Comparison of ENCODE assay signal across 31 mouse cellular contexts in genomic region chr6:145740011-145740410, GRCm38 (mm10).
"Had no signal": no experiment of that assay in that cellular context is flagged by ENCODE, and none has a peak within 500 bp of the region (broad histone marks: within the 10 kb centered on the region; RNA-seq: fewer than 3 reads in every experiment).

No protein-coding gene starts in this region.

- H3K9me3 ChIP-seq: limb, embryonic 10.5 days; limb, embryonic 12.5 days; limb, embryonic 15.5 days; liver, embryonic 13.5 days; liver, embryonic 15.5 days; lung, embryonic 15.5 days; midbrain, embryonic 10.5 days; midbrain, embryonic 12.5 days; midbrain, embryonic 13.5 days; midbrain, embryonic 15.5 days; neural tube, embryonic 12.5 days had no signal

- ATAC-seq: liver, postnatal 0 days; midbrain, embryonic 13.5 days; midbrain, embryonic 15.5 days; midbrain, embryonic 16.5 days had no signal

- H3K4me2 ChIP-seq: limb, embryonic 12.5 days; limb, embryonic 13.5 days; limb, embryonic 15.5 days; liver, embryonic 11.5 days; liver, embryonic 13.5 days; liver, embryonic 15.5 days; lung, embryonic 14.5 days; lung, embryonic 15.5 days; midbrain, embryonic 11.5 days; midbrain, embryonic 12.5 days; midbrain, embryonic 13.5 days; midbrain, embryonic 15.5 days; neural tube, embryonic 12.5 days had no signal

- H3K4me1 ChIP-seq: liver, embryonic 13.5 days; liver, embryonic 15.5 days; megakaryocyte, embryonic 14.5 days; midbrain, embryonic 10.5 days; midbrain, embryonic 12.5 days; midbrain, embryonic 13.5 days; midbrain, embryonic 15.5 days; neural tube, embryonic 12.5 days had no signal

- H3K4me3 ChIP-seq: left cerebral cortex, adult 2 months; limb, embryonic 10.5 days; limb, embryonic 12.5 days; limb, embryonic 13.5 days; limb, embryonic 15.5 days; liver, embryonic 13.5 days; liver, embryonic 15.5 days; lung, embryonic 15.5 days; megakaryocyte, embryonic 14.5 days; midbrain, embryonic 10.5 days; midbrain, embryonic 12.5 days; midbrain, embryonic 13.5 days; midbrain, embryonic 15.5 days; myocyte; neural tube, embryonic 12.5 days had no signal

- H3K9ac ChIP-seq: limb, embryonic 12.5 days; limb, embryonic 13.5 days; limb, embryonic 15.5 days; liver, embryonic 13.5 days; liver, embryonic 14.5 days; liver, embryonic 15.5 days; liver, postnatal 0 days; lung, embryonic 14.5 days; lung, embryonic 15.5 days; midbrain, embryonic 12.5 days; midbrain, embryonic 13.5 days; midbrain, embryonic 15.5 days; neural tube, embryonic 12.5 days had no signal

- DNase-seq: left cerebral cortex, postnatal 4 days; liver; liver, embryonic 13.5 days; liver, postnatal 0 days; lung, adult 18-20 months; lung, adult 2 months; lung, embryonic 14.5 days; lung, postnatal 10 days; lung, postnatal 14 days; lung, postnatal 36 days; lung, postnatal 4 days; midbrain, embryonic 14.5 days had no signal

- H3K27me3 ChIP-seq: limb, embryonic 12.5 days; limb, embryonic 13.5 days; limb, embryonic 15.5 days; lung, embryonic 15.5 days; neural tube, embryonic 12.5 days had no signal

- H3K27ac ChIP-seq: left cerebral cortex, adult 2 months; limb, embryonic 10.5 days; limb, embryonic 12.5 days; limb, embryonic 13.5 days; limb, embryonic 15.5 days; liver, embryonic 13.5 days; liver, embryonic 14.5 days; liver, embryonic 15.5 days; lung, embryonic 15.5 days; macrophage; midbrain, embryonic 10.5 days; midbrain, embryonic 12.5 days; midbrain, embryonic 13.5 days; midbrain, embryonic 15.5 days; neural tube, embryonic 12.5 days had no signal

- H3K36me3 ChIP-seq: limb, embryonic 10.5 days; limb, embryonic 12.5 days; limb, embryonic 13.5 days; limb, embryonic 15.5 days; liver, embryonic 13.5 days; liver, embryonic 15.5 days; lung, embryonic 15.5 days; midbrain, embryonic 10.5 days; midbrain, embryonic 12.5 days; midbrain, embryonic 13.5 days; midbrain, embryonic 15.5 days; neural tube, embryonic 12.5 days had no signal
